Mouse (Mus musculus) CD4-positive naive resting alpha-beta T cell, adult 76 days (primary cell): ENCODE data around the gene Pou2af1. TPM values are rescaled to one million over a fixed set of nuclear protein-coding genes. Genes with fewer than 3 reads are reported as not detected.

Experiments
- total RNA-seq: library from RNA; stranded (reverse); gene quantifications from one replicate; pipeline ENCODE4 v1.2.4, GENCODE M21; 2023

The Pou2af1 gene
- total RNA-seq, result 26.3 TPM

DNA sequence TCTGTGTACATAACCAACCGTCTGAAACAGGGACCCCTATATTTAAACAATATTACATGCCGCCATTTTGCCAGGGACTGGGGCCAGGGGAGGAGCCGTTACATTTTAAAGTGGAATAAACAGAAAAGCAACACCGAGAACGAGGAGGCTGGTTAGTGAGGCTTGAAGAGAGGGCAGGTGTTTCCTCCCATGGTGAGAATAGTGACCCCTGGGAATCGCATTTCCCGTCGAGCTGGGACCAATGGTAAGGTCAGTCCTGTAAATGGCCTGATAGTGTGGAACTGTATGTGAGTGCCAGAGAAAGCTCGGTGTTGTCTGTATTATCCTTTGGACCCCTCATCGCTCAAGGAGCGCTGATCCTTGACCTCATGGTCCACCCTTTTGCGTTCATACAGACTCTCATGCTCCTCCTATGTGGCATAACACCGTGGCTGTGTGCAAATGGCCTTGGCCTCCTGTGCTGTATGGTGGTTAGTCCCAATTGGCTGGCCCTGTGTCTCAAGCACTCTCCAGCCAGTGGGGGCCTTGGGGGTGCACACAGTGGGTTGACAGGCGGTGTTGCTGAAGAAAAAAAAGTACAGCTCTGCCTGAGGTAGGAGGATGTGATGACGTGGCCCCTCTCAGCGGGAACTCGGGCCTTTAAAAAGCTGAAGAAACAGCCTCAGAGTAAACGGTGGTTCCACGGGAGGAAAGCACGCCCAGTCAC, at the start of gene Pou2af1:
Gene Pou2af1 (plus strand): TSS at position 686 of the 706 bp plus-strand sequence.

DNA sequence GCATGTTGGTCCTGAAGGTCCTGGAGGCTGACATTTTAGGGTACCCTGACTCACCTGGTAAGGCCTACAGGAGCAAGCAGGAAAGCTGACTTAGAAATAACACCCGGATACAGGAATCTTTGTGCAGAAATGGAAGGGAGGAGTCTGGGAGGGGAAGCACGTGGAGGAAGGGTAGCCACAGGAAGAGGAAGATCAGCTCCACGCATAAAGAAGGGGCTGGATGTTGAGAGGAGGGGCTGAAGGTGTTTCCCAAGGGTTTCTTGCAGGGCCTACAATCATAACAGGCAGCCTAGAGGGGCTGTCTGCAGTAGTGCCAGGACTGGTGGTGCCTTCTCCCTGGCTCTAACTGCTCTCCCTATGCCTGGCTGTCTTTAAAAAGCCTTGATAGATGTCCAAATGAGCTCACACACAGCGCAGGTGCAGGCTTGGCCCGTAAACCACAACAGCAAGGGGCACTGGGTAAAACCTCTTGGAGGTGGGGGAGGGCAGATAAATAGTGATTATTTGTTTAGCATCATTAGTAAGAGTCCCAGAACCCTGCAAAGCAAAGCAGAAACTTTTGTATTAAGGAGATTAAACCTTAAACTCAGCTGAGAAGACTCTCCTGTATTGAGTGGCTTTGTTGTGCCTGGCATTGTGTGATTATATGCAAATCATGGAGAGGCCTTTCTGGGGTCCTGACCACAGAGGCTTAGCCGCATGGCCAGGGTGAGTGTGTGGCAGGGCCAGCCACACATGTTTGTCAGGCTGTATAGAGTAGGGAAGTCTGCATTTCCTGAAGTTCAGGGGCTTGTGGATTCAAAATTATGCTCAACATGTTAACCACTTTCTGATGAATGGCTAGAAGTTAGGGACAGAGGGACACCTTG, 48.0 kb upstream of the Pou2af1 start, which contains the start of gene Gm32742:
Gene Gm32742 (minus strand): TSS at position 206 of the 869 bp plus-strand sequence.

DNA sequence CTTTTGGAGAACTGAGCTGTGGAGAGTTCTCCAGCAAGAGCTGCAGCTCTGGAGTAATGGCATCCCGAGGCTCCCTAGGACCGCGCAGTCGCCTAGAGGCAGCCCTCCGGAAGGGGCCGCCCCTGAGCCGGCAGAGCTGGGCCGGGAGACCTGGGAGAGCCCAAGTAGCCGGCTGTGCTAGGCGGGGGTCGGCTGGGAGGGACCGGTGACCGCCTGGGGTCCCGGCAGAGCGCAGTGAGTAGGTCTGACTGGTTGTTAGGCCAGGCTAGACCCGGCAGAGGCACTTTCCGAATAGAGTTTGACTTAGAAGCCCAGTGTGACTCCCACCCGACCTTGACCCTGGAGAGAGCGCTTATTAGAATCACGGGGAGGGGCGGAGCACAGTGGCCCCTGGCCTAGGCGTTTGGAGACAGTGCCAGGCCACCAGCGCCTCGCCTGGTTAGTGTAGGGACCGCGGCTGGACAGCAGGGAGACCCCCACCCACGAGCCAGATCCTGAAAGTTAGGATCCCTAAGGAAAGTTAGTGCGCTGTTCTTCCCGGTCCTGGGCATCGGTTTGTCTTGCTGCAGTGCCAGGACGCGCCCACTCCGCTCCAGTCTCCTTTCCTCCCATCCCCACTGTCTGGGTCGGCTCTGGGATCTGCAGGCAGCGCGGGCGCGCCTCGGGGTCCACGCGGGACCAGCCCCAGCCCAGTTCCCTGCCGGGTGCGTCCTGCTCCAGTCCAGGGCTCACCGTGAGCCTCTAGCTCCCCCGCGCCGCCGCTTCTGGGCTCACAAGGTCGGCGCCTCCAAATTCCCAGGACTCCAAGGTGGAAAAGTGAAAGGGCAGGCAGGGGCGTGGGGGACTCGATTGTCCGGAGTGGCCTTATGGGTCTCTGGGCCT, 65.2 kb downstream of the Pou2af1 start, which contains the start of gene Colca2:
Gene Colca2 (minus strand): TSS at position 70 of the 882 bp plus-strand sequence.

Other genes with a start within 250 kb of the Pou2af1 start
- 43.6 TPM for gene Sik2, start 204.6 kb upstream of the Pou2af1 start, total RNA-seq
- not detected for gene Btg4, start 152.8 kb upstream of the Pou2af1 start, total RNA-seq
- not detected for gene Layn, start 136.6 kb upstream of the Pou2af1 start, total RNA-seq
- not detected for gene 4833427G06Rik, start 111.6 kb upstream of the Pou2af1 start, total RNA-seq
- gene Gm32742, start 48.2 kb upstream of the Pou2af1 start, total RNA-seq, result not detected
- not detected for gene Colca2, start 64.9 kb downstream of the Pou2af1 start, total RNA-seq
- gene 1810046K07Rik, start 115.2 kb downstream of the Pou2af1 start, total RNA-seq, result not detected